Mouse (Mus musculus) kidney, postnatal 36 days (tissue): ENCODE data around the gene Blvra.
"Not testable (repeated sequence)": the region's sequence is repeated elsewhere in the genome, so short reads cannot be mapped to it uniquely, and the experiment has no call there.

Experiments used
- DNase-seq, 2 experiments: peaks; one replicate each; pipeline ENCODE4 v3.0.0; 2021 to 2022; ENCODE audit warnings: mixed read lengths in 2 of 2

Blvra gene

GRCm38 (mm10) chr2:127070435-127070841 is at the start of gene Blvra:
Blvra (plus strand) TSS chr2:127070665.
- peak; percentile 94 to 96 for DNase-seq

DNA sequence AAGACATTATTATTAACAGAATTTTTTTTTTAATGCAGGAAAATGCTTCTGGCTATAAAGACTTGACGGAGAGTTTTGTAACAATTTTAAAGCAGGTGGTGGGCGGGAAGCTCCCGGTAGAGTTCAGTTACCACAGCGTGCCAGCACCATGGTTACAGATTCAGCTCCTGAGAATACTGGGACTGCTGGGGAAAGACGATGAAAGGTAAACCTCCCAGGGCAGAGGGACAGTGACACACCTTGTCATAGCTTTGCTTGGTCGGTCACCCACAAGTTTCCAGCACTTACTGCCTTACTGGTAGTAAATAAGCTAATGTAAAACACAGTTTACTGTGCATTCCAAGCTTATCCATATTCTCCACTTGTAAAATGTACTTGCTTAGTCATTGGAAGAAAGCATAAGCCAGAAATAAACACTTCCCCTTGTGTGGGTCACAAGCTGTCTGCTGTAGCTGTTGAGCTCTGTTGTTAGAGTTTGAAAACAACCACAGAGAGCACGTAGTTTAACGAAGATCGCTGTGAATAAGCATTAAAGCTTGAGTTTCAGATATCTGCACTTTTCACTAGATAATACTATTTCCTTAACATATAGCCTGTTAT is 35.4 kb upstream of the Blvra start:
- DNase-seq, result no peak

DNA sequence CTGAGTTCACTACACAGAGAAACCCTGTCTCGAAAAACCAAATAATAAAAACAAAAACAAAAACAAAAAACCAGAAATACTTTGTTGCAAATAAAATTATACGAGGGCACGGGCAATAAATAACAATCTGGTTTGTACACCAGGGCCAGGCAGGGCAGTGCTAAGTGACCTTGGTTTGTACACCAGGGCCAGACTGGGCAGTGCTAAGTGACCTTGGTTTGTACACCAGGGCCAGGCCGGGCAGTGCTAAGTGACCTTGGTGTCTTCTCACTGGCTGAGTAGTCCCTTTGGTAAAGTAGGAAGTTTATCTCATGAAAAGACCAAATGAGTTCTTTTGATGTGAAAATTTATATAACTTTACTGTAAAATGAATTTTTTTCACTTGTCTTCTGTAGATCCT is 33.2 kb upstream of the Blvra start:
- DNase-seq, result peak in 1 of 2 experiments; percentile 9

DNA sequence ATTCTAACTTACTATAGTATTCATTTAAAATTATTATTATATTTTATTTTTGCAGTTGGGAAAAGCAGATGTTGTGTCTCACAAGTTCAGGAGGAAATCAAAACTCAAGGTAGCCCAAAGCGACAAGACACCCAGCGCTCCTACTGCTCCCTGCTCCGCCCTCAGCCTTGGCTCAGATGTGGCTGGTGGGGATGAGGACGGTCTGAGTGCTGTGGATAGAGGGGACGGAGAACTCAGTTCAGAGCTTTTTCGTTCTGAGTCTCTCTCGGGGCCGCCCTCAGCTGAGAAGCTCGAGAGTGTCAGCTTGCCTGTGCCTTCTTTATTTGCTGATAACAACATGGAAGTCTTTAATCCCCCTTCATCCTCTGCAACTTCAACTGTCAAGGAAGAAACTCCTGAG is 9.0 kb upstream of the Blvra start:
- no peak for DNase-seq

DNA sequence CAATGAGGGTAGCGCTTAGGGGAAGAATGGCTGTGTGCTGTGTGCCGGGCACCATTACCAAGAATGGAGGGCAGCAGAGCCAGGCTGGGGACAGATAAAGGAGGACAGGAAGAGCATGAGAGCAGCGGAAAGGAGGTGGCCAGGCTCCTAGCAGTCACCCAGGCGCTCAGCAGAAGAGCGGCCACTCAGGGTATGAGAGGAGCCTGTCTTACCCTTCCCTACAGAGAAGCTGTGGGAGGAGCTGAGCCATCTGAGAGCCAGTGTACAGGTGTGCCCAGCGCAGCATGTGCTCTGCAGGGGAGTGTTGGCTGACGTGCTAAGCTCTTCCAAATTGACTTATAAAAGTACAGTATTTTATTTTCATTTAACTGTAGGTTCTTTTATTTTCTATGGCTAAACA is 1.7 kb upstream of the Blvra start:
- DNase-seq, result no peak

DNA sequence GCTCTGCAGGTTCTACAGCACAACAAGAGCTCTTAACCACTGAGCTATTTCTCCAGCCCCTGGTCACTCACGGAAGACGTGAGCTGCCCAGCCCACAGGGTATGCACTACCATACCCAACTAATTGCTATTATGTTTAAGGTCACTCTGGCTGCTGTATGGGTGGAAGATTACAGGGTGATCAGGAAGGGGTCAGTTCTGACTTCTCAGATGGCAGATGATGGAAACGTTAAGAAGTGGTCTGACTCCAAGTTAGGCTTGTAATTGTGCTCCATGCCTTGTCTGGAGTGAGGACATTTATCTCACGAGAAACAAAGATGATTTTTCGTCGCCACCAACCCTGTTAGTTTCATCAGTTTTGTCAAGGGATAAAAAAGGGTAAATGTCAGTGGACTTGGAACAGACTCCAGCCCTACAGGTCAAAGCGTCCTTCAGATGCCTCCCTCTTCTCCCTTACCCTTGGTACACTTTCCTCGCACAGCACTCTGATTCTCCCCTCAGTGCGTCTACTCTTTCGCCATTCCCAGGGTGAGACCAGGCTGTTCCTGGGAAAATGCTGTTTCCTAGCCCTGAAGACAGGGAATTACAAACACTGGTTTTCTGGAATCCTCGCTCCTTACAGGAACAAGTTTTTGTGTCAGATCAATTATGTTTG is 557 bp upstream of the Blvra start:
- no peak for DNase-seq

GRCm38 (mm10) chr2:127070879-127071278 is 414 bp downstream of the Blvra start:
- DNase-seq, result no peak

GRCm38 (mm10) chr2:127074116-127074515 is 3.7 kb downstream of the Blvra start:
- DNase-seq, result no peak

DNA sequence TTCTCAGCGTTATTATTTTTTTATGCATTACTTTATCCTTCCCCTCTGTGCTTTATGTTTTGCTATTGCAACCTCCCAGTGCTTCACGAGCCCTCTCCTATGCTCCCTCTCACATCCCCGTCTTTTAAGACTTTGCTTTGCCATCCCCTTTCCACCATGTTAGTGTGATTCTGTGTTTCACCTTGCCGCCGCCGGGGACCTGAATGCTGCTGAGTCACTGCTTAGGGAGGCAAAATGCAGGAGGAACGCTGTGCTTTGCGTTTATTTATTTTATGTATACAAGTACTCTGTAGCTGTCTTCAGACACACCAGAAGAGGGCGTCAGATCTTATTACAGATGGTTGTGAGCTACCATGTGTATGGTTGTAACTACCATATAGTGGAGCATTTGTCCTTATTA is 7.1 kb downstream of the Blvra start:
- DNase-seq, result no peak

DNA sequence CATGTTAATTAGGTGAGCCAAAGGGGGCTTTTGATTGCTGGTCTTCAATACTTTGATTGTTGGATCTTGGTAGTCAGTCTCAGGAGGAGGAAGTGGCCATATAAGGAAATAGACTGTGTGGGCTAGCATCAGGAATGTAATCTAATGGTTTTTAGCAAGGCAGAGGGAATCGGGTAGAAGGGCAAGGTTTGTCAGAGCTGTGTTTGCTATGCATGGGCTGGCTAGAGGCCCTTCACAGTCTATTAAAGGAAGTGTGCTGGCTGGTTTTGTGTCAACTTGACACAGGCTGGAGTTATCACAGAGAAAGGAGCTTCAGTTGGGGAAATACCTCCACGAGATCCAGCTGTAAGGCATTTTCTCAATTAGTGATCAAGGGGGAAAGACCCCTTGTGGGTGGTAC is 8.6 kb downstream of the Blvra start:
- DNase-seq, result peak; percentile 11 to 20

DNA sequence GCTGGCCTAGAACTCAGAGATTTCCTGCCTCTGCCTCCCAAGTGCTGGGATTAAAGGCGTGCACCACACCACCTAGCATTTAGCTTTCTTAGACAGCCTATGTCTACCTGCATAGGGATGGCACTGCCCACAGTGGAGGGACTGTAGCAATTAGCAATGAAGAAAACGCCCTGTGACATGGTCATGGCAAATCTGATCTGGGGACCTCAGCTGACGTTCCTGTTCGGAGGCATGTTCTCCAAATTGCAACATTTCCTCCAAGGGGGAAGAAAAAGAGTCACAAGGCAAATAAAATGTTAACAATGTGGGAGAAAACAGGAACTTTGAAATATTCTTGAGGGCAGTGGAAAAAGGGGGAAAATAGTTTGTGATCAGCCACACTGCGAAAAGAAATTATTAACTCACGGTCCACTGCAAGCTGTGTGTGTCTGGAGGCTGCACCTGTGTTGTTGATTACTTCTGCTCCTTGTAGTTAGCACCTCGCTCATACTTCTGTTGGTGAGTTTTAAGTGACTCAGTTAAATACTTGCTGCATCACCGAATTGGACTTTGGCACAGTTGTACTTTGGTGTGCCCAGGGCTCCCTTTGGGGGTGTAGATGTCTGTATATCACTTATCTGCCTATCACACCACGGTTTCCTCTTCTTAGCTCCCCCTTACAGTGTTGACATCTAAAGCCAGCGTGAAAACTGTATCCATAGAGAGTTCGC is 9.6 kb downstream of the Blvra start:
- peak; percentile 61 to 83 for DNase-seq

- peak; percentile 8 to 9 for DNase-seq
Measured at GRCm38 (mm10) chr2:127080591-127081218, 10.2 kb downstream of the Blvra start.

GRCm38 (mm10) chr2:127086235-127086634 is 15.8 kb downstream of the Blvra start:
- DNase-seq, result no peak

- DNase-seq, result not testable (repeated sequence)
Measured at GRCm38 (mm10) chr2:127090151-127090550, 19.7 kb downstream of the Blvra start.

DNA sequence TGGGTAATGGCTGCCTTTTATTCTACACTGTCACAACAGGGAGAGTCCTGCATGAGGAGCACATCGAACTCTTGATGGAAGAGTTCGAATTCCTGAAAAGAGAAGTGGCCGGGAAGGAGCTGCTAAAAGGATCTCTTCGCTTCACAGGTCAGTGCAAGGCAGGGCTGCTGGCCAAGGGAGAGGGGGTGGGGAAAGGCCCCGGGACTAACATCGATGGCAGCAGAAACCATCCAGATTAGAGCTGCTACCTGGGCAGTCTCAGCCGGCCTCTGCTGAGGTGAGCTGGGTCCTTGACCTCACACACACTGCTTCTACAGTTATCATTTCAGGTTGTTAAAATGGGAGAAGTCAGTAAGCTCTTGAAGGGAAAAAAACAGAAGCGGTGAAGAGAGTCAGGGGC is 21.5 kb downstream of the Blvra start:
- peak; percentile 21 to 39 for DNase-seq

DNA sequence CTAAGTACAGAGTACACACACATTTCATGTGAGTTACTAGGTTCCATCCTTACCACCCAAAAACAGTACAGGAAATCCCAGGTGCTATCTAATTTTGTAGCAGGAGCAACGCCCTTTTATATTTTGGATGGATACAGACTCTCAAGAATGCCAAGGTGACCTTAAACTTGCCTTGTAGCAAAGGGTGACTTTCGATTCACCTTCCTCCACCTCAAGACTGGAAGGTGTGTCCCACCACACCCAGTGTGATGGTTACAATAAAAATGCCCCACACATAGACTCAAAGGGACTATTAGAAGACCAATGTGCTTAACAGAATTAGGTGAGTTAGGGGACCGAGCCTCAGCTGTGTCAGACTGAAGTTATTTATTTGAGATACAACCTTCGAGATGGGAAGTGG is 38.5 kb downstream of the Blvra start:
- no peak for DNase-seq

DNA sequence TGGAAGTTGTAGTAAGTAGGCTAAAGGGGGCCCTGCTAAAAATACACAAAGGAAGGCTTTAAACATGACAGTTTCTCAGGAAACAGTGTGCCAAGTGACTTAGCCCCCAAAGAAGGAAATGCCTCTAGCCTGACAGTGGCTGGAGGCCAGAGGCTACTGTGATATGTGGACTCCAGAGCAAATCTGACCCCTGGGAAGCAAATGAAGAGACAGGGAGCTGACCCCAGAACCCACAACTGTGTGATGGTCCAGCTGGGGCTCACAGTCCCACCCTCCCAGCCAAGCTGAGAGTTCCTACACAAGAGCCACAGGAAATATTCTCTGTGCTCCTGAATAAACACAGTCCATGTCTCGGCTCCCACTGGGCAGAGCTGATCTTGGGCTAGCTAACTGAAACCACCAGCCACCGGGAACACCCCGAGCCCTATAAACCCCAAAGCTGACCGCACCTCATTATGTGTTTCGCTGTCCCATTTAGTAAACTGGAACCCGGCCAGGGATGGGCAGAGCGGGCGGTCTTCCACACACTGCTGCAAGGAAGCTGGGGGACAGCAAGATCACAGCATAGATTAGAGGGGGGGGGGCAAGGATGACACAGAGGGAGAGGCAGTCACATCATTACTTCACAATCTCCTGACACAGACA is 51.2 kb downstream of the Blvra start:
- peak; percentile 61 to 66 for DNase-seq

DNA sequence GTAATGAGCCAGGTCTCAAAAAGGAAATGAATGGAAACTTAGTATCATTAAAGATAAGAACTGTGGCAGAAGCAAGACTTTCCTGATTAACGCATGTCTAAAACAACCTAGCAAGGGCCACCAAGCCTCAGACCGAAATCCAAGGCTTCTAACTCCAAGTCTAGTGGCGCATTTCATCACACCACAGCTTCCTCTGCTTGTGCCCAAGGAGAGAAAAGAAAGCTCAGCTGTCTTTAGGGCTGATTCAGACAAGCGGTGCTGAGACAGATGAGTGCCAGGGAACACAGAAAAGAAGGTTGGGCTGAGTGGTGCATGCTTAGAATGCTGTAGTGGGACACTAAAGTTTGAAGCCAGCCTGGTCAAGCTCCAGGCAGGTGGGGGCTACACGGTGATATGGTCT is 58.5 kb downstream of the Blvra start:
- no peak for DNase-seq

- no peak for DNase-seq
Measured at GRCm38 (mm10) chr2:127131353-127131752, 60.9 kb downstream of the Blvra start.

- DNase-seq, result peak; percentile 91 to 97
Measured at GRCm38 (mm10) chr2:127133621-127134461, 63.4 kb downstream of the Blvra start, which contains the start of gene Ncaph. Ncaph (minus strand) TSS chr2:127133954.

DNA sequence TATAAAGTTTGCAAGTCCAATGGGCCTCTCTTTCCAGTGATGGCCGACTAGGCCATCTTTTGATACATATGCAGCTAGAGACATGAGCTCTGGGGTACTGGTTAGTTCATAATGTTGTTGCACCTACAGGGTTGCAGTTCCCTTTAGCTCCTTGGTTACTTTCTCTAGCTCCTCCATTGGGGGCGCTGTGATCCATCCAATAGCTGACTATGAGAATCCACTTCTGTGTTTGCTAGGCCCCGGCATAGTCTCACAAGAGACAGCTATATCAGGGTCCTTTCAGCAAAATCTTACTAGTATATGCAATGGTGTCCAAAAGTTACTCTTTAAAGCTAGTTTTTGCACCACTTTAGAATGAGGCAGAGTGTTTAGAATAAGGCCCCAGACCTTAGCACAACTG is 64.8 kb downstream of the Blvra start:
- DNase-seq, result not testable (repeated sequence)

DNA sequence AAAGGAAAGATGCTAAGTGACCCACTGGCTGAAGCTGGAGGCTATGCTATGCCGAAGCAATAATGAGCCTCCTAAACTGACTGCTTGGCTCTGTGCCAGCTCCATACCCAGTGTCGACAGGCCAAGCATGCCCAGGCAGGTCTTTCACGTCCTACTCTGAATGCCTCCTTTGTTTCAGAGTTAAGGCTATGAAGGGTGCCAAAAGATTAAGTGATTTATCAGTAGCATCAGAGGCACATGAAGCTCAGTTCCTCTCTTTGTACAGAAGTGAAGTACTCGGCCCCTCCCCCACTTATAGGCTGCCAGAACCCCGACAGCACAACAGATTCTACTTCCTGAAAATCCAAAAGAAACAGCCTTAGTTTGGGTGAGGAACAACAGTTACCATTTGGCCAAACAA is 66.5 kb downstream of the Blvra start:
- DNase-seq, result peak; percentile 19 to 67
